ENCODE assay signal across 7 mouse cellular contexts in the genomic region with DNA sequence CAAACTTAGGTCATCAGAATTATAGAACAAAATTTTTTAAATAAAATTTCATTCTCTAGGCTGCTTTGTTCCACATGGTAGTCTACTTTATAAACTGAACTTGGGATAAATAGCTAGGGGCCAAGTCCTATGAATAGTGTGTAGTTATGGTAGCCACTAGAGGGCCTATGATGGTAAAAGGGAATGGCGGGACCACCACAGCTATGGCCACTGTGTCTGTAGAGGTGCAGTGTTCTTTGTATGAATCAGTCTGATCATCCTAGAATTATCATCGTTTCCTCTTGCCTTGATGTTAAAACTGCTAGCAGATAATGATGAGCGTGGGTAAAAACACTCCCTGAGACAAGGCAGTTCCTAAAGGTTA. TPM values are rescaled to one million over a fixed set of nuclear protein-coding genes. Genes with fewer than 3 reads are reported as not detected.
DNase-seq lines count a peak whose midpoint lies in the region; ATAC-seq and TF ChIP-seq lines count a peak whose summit lies in the region.

No protein-coding gene starts in this region.

- ATAC-seq in embryonic facial prominence, embryonic 12.5 days (ENCODE audit: insufficient number of reproducible peaks, insufficient read depth, low FRiP score, low TSS enrichment) = no peak
- peak; percentile 68 for ATAC-seq in midbrain, postnatal 0 days (ENCODE audit: low FRiP score)

- peak overlapping the region; percentile 78 for H3K27ac ChIP-seq in embryonic facial prominence, embryonic 12.5 days
- H3K27ac ChIP-seq in midbrain, postnatal 0 days (ENCODE audit: low read depth, low read length) = peak overlapping the region; percentile 82

- peak overlapping the region; percentile 62 for H3K9ac ChIP-seq in embryonic facial prominence, embryonic 12.5 days
- H3K9ac ChIP-seq in midbrain, postnatal 0 days (replicated peaks; ENCODE audit: low read length, poor library complexity, severe bottlenecking) = no peak overlapping the region

- 49% methylated on average over 3 of the region's 3 CpGs for WGBS in embryonic facial prominence, embryonic 12.5 days
- 36% methylated on average over 3 of the region's 3 CpGs for WGBS in midbrain, postnatal 0 days

- H3K4me1 ChIP-seq in embryonic facial prominence, embryonic 12.5 days = peaks cover 13% of the 10 kb centered on the region
- H3K4me1 ChIP-seq in midbrain, postnatal 0 days (ENCODE audit: insufficient read depth, low read length) = peaks cover 6% of the 10 kb centered on the region; the same call in 1 of the 2 replicates

- peak; percentile 61 for TF ChIP-seq CTCF in midbrain, postnatal 0 days (IDR thresholded peaks at IDR 0.05)

- DNase-seq in thymus, postnatal 4 days = peak; percentile 20
- no peak for DNase-seq in thymus, postnatal 14 days
- peak; percentile 17 for DNase-seq in kidney, postnatal 14 days
- DNase-seq in midbrain, postnatal 0 days (ENCODE audit: low spot score) = peak; percentile 63
- DNase-seq in urinary bladder, postnatal 14 days (ENCODE audit: low spot score) = no peak
- no peak for DNase-seq in frontal cortex, postnatal 25 days (ENCODE audit: low spot score in 2 of 2)

- no peaks in the 10 kb centered on the region for H3K9me3 ChIP-seq in embryonic facial prominence, embryonic 12.5 days
- H3K9me3 ChIP-seq in midbrain, postnatal 0 days (ENCODE audit: low read length) = no peaks in the 10 kb centered on the region

- H3K36me3 ChIP-seq in embryonic facial prominence, embryonic 12.5 days = peaks cover 56% of the 10 kb centered on the region
- H3K36me3 ChIP-seq in midbrain, postnatal 0 days (ENCODE audit: insufficient read depth, low read length) = peaks cover 49% of the 10 kb centered on the region

- no peaks in the 10 kb centered on the region for H3K27me3 ChIP-seq in embryonic facial prominence, embryonic 12.5 days
- no peaks in the 10 kb centered on the region for H3K27me3 ChIP-seq in midbrain, postnatal 0 days (ENCODE audit: insufficient read depth, low read length)

- peak overlapping the region; percentile 59 for H3K4me3 ChIP-seq in embryonic facial prominence, embryonic 12.5 days
- H3K4me3 ChIP-seq in midbrain, postnatal 0 days (ENCODE audit: low read depth, low read length) = peak overlapping the region; percentile 53; the same call in 1 of the 2 replicates

- peak overlapping the region; percentile 57 for H3K4me2 ChIP-seq in embryonic facial prominence, embryonic 12.5 days (replicated peaks)
- peak overlapping the region; percentile 54 for H3K4me2 ChIP-seq in midbrain, postnatal 0 days (ENCODE audit: low read depth, low read length, poor library complexity, severe bottlenecking)

RNA-seq across cellular contexts. Expression of a gene that starts 0.5 kb away (rescaled TPM):
- 28.9 and 29.5 TPM in 2 replicates for polyA plus RNA-seq in embryonic facial prominence, embryonic 12.5 days (2016; fragmentation: Nextera tagmentation; extraction: Ambion mirVana)
- 6.3 and 7.0 TPM in 2 replicates for total RNA-seq in midbrain, postnatal 0 days (2014; rRNA removed)
- 24.4 and 25.9 TPM in 2 replicates for polyA plus RNA-seq in midbrain, postnatal 0 days (2015; fragmentation: Nextera tagmentation; extraction: Ambion mirVana)

RNA-seq across cellular contexts. Expression of a gene that starts 5.4 kb away (rescaled TPM):
- polyA plus RNA-seq in embryonic facial prominence, embryonic 12.5 days (2016; fragmentation: Nextera tagmentation; extraction: Ambion mirVana) = 1,066 and 1,135 TPM in 2 replicates
- total RNA-seq in midbrain, postnatal 0 days (2014; rRNA removed) = 541 and 706 TPM in 2 replicates
- polyA plus RNA-seq in midbrain, postnatal 0 days (2015; fragmentation: Nextera tagmentation; extraction: Ambion mirVana) = 597 and 607 TPM in 2 replicates

RNA-seq across cellular contexts. Expression of a gene that starts 5.7 kb away (rescaled TPM):
- 24.4 and 27.8 TPM in 2 replicates for polyA plus RNA-seq in embryonic facial prominence, embryonic 12.5 days (2016; fragmentation: Nextera tagmentation; extraction: Ambion mirVana)
- 7.7 and 12.0 TPM in 2 replicates for total RNA-seq in midbrain, postnatal 0 days (2014; rRNA removed)
- 2.0 and 2.5 TPM in 2 replicates for polyA plus RNA-seq in midbrain, postnatal 0 days (2015; fragmentation: Nextera tagmentation; extraction: Ambion mirVana)

RNA-seq across cellular contexts. Expression of a gene that starts 56.4 kb away (rescaled TPM):
- polyA plus RNA-seq in embryonic facial prominence, embryonic 12.5 days (2016; fragmentation: Nextera tagmentation; extraction: Ambion mirVana) = 3.0 and 4.4 TPM in 2 replicates
- total RNA-seq in midbrain, postnatal 0 days (2014; rRNA removed) = 0.61 and 0.66 TPM in 2 replicates
- polyA plus RNA-seq in midbrain, postnatal 0 days (2015; fragmentation: Nextera tagmentation; extraction: Ambion mirVana) = 1.2 and 2.4 TPM in 2 replicates

Comparison
In these comparisons a context has a peak if more than half of its experiments do, and no peak if none do; other contexts are left out.
1. DNase-seq: peak in thymus, postnatal 4 days (single experiment), kidney, postnatal 14 days (single experiment) and midbrain, postnatal 0 days (single experiment); none in thymus, postnatal 14 days (single experiment), urinary bladder, postnatal 14 days (single experiment) and frontal cortex, postnatal 25 days (0 of 2).